Mouse (Mus musculus) stomach, embryonic 14.5 days (tissue): Measurements from ENCODE around the gene Exosc7. TPM values are rescaled to one million over a fixed set of nuclear protein-coding genes. Genes with fewer than 3 reads are reported as not detected.

ENCODE experiments used
- ATAC-seq: fragments of 200-750 bp; cut with Nextera tagmentation; 2 replicates; pipeline ENCODE4 v1.8.0; 2017; ENCODE audit warnings: low read depth, moderate TSS enrichment; ENCODE audit not compliant: insufficient number of reproducible peaks, insufficient read depth, low FRiP score
- H3K27ac ChIP-seq: fragments of 300-500 bp; sonication (generic); 2 replicates; pipeline ENCODE4 v1.5.1; 2014; ENCODE audit warnings: mild to moderate bottlenecking, low read length, moderate library complexity, mixed read lengths
- H3K27me3 ChIP-seq: fragments of 300-500 bp; sonication (generic); 2 replicates; pipeline ENCODE4 v1.6.1; 2014; ENCODE audit warnings: low read length, control low read depth, mixed read lengths; ENCODE audit not compliant: control insufficient read depth, insufficient read depth
- H3K36me3 ChIP-seq: fragments of 300-500 bp; sonication (generic); 2 replicates; pipeline ENCODE4 v1.6.1; 2014; ENCODE audit warnings: mild to moderate bottlenecking, control low read depth, low read length, moderate library complexity, mixed read lengths; ENCODE audit not compliant: control insufficient read depth, insufficient read depth
- H3K4me1 ChIP-seq: fragments of 300-500 bp; sonication (generic); 2 replicates; pipeline ENCODE4 v1.6.1; 2014; ENCODE audit warnings: low read length, control low read depth, mixed read lengths; ENCODE audit not compliant: control insufficient read depth, insufficient read depth
- H3K4me2 ChIP-seq: fragments of 300-500 bp; sonication (generic); replicated peaks from 2 replicates; pipeline ENCODE4 v1.6.1; 2014; ENCODE audit warnings: low read depth, low read length, control low read depth
- H3K4me3 ChIP-seq: fragments of 300-500 bp; sonication (generic); 2 replicates; pipeline ENCODE4 v1.5.1; 2014; ENCODE audit warnings: low read depth, low read length, control low read depth
- H3K9ac ChIP-seq: fragments of 300-500 bp; sonication (generic); replicated peaks from 2 replicates; pipeline ENCODE4 v1.6.1; 2014; ENCODE audit warnings: low read depth, mild to moderate bottlenecking, control low read depth, low read length, moderate library complexity, mixed read lengths
- H3K9me3 ChIP-seq: fragments of 300-500 bp; sonication (generic); 2 replicates; pipeline ENCODE4 v1.6.1; 2016; ENCODE audit warnings: low read depth, low read length, control low read depth; ENCODE audit not compliant: control insufficient read depth
- WGBS: fragments of 180-500 bp; shearing (Covaris S2); extraction: QIAGEN DNeasy Blood & Tissue Kit; methylation state at CpG from one replicate; pipeline ENCODE4 v1.1.7; 2014; 5-methylcytosine and 5-hydroxymethylcytosine counted together
- polyA plus RNA-seq: library from polyadenylated mRNA; unstranded; fragments of >200 nt; fragmentation: Nextera tagmentation; extraction: Ambion mirVana; gene quantifications from 2 replicates; pipeline ENCODE4 v1.2.1, GENCODE M21; 2014

Exosc7 gene
- polyA plus RNA-seq, 1 experiment from 2014 or later, result 133 TPM

GRCm38 (mm10) chr9:123123571-123124412 lies 10.8 kb downstream of the Exosc7 start:
- H3K4me1 ChIP-seq, result no peaks in the 10 kb centered on the region
- H3K4me3 ChIP-seq, result no peak overlapping the region
- H3K9ac ChIP-seq, result no peak overlapping the region
- no peak overlapping the region for H3K27ac ChIP-seq
- peaks cover 56% of the 10 kb centered on the region for H3K36me3 ChIP-seq
- WGBS, result 95% methylated on average over 6 of the region's 6 CpGs
- H3K27me3 ChIP-seq, result no peaks in the 10 kb centered on the region
- H3K4me2 ChIP-seq, result no peak overlapping the region
- ATAC-seq, result no peak
- no peaks in the 10 kb centered on the region for H3K9me3 ChIP-seq

- no peaks in the 10 kb centered on the region for H3K9me3 ChIP-seq
- no peak overlapping the region for H3K4me3 ChIP-seq
- H3K4me1 ChIP-seq, result no peaks in the 10 kb centered on the region
- H3K36me3 ChIP-seq, result peaks cover 54% of the 10 kb centered on the region
- no peak overlapping the region for H3K4me2 ChIP-seq
- 82% methylated on average over 2 of the region's 2 CpGs for WGBS
- no peak overlapping the region for H3K27ac ChIP-seq
- H3K9ac ChIP-seq, result no peak overlapping the region
- no peak for ATAC-seq
- H3K27me3 ChIP-seq, result no peaks in the 10 kb centered on the region
Observed at GRCm38 (mm10) chr9:123124413-123124981, 11.5 kb downstream of the Exosc7 start.

GRCm38 (mm10) chr9:123127663-123128062 lies 14.6 kb downstream of the Exosc7 start:
- Histone ChIP-seq H3K4me3 (no peak overlapping the region), H3K9ac (no peak overlapping the region), H3K9me3 (no peaks in the 10 kb centered on the region), H3K4me1 (no peaks in the 10 kb centered on the region), H3K36me3 (peaks cover 59% of the 10 kb centered on the region), H3K27ac (no peak overlapping the region), H3K27me3 (no peaks in the 10 kb centered on the region), H3K4me2 (no peak overlapping the region)
- 96% methylated on average over 6 of the region's 6 CpGs for WGBS
- ATAC-seq, result no peak

GRCm38 (mm10) chr9:123132994-123133393 lies 20.0 kb downstream of the Exosc7 start:
- H3K27ac ChIP-seq, result no peak overlapping the region
- ATAC-seq, result no peak
- no peaks in the 10 kb centered on the region for H3K4me1 ChIP-seq
- no peak overlapping the region for H3K4me2 ChIP-seq
- whole genome bisulfite sequencing, result 96% methylated on average over 3 of the region's 3 CpGs
- no peaks in the 10 kb centered on the region for H3K9me3 ChIP-seq
- H3K4me3 ChIP-seq, result no peak overlapping the region
- peaks cover 89% of the 10 kb centered on the region for H3K36me3 ChIP-seq
- no peak overlapping the region for H3K9ac ChIP-seq
- H3K27me3 ChIP-seq, result no peaks in the 10 kb centered on the region

GRCm38 (mm10) chr9:123136953-123137682 lies 24.1 kb downstream of the Exosc7 start:
- peaks cover 10% of the 10 kb centered on the region; the same call in 1 of the 2 replicates for H3K4me1 ChIP-seq
- H3K27ac ChIP-seq, result peak overlapping the region; percentile 15; the same call in 1 of the 2 replicates
- no peaks in the 10 kb centered on the region for H3K9me3 ChIP-seq
- H3K36me3 ChIP-seq, result peaks cover 59% of the 10 kb centered on the region
- no peaks in the 10 kb centered on the region for H3K27me3 ChIP-seq
- ATAC-seq, result no peak
- H3K4me2 ChIP-seq, result no peak overlapping the region
- no peak overlapping the region for H3K9ac ChIP-seq
- H3K4me3 ChIP-seq, result no peak overlapping the region
- 81% methylated on average over 7 of the region's 7 CpGs for WGBS

GRCm38 (mm10) chr9:123138891-123139474 lies 26.0 kb downstream of the Exosc7 start:
- Histone ChIP-seq H3K4me1 (peaks cover 10% of the 10 kb centered on the region; the same call in 1 of the 2 replicates), H3K27ac (peak overlapping the region; percentile 76), H3K9ac (no peak overlapping the region), H3K4me3 (no peak overlapping the region), H3K27me3 (no peaks in the 10 kb centered on the region), H3K9me3 (peaks cover 6% of the 10 kb centered on the region; the same call in 1 of the 2 replicates), H3K4me2 (no peak overlapping the region), H3K36me3 (peaks cover 40% of the 10 kb centered on the region)
- WGBS, result 49% methylated on average over 5 of the region's 5 CpGs
- ATAC-seq, result peak; percentile 78; the same call in 1 of the 2 replicates

- H3K4me1 ChIP-seq, result peaks cover 10% of the 10 kb centered on the region; the same call in 1 of the 2 replicates
- no peak overlapping the region for H3K4me2 ChIP-seq
- H3K9ac ChIP-seq, result no peak overlapping the region
- peaks cover 30% of the 10 kb centered on the region for H3K36me3 ChIP-seq
- no peak for ATAC-seq
- H3K4me3 ChIP-seq, result no peak overlapping the region
- H3K27me3 ChIP-seq, result no peaks in the 10 kb centered on the region
- H3K27ac ChIP-seq, result peak overlapping the region; percentile 76; the same call in 1 of the 2 replicates
- peaks cover 10% of the 10 kb centered on the region; the same call in 1 of the 2 replicates for H3K9me3 ChIP-seq
- 87% methylated on average over 4 of the region's 4 CpGs for WGBS
Observed at GRCm38 (mm10) chr9:123139887-123140614, 27.0 kb downstream of the Exosc7 start.
